Mouse (Mus musculus): ENCODE data around the gene Lins1.

GRCm38 (mm10) chr7:66675800-66676199 is 13.9 kb upstream of the Lins1 start:
- no peak for TF ChIP-seq POLR2AphosphoS2 (IDR thresholded peaks at IDR 0.05; ENCODE audit: low read depth, low read length)
- no peak for TF ChIP-seq CTCF (conservative IDR thresholded peaks at IDR 0.05 in 1 of 2, IDR thresholded peaks at IDR 0.05 in 1 of 2; ENCODE audit: low read depth in 2 of 2, low read length in 2 of 2)
- TF ChIP-seq CHD2 (IDR thresholded peaks at IDR 0.05; ENCODE audit: low read length) = no peak
- TF ChIP-seq ZMIZ1 (IDR thresholded peaks at IDR 0.05; ENCODE audit: low read depth, low read length) = no peak
